Mouse (Mus musculus) midbrain, embryonic 13.5 days (tissue): ENCODE measurements at regions not wholly inside any gene's neighbourhood (a gene's known extent, or its start where the extent isn't known, plus 50 kb on each side); places are given as distances from the start of the nearest gene placed in this dataset.

ENCODE experiments used
- ATAC-seq: fragments of 200-750 bp; cut with Nextera tagmentation; 2 replicates; pipeline ENCODE4 v1.8.0; 2017; ENCODE audit warnings: mild to moderate bottlenecking, moderate TSS enrichment, moderate library complexity
- H3K27ac ChIP-seq: fragments of 300-500 bp; sonication (generic); 2 replicates; pipeline ENCODE4 v1.5.1; 2015; ENCODE audit warnings: inconsistent platforms, mild to moderate bottlenecking, moderate library complexity
- H3K27me3 ChIP-seq: fragments of 300-500 bp; sonication (generic); 2 replicates; pipeline ENCODE4 v1.6.1; 2015; ENCODE audit warnings: mild to moderate bottlenecking, inconsistent platforms
- H3K36me3 ChIP-seq: fragments of 300-500 bp; sonication (generic); 2 replicates; pipeline ENCODE4 v1.6.1; 2015; ENCODE audit warnings: mild to moderate bottlenecking, inconsistent platforms
- H3K4me1 ChIP-seq: fragments of 300-500 bp; sonication (generic); replicated peaks from 2 replicates; pipeline ENCODE4 v1.6.1; 2015; ENCODE audit warnings: inconsistent platforms
- H3K4me2 ChIP-seq: fragments of 300-500 bp; sonication (generic); replicated peaks from 2 replicates; pipeline ENCODE4 v1.6.1; 2015; ENCODE audit warnings: moderate library complexity, mild to moderate bottlenecking, inconsistent platforms
- H3K4me3 ChIP-seq: fragments of 300-500 bp; sonication (generic); replicated peaks from 2 replicates; pipeline ENCODE4 v1.5.1; 2015; ENCODE audit warnings: mild to moderate bottlenecking, inconsistent platforms
- H3K9ac ChIP-seq: fragments of 300-500 bp; sonication (generic); replicated peaks from 2 replicates; pipeline ENCODE4 v1.6.1; 2015; ENCODE audit warnings: mild to moderate bottlenecking, inconsistent platforms
- H3K9me3 ChIP-seq: fragments of 300-500 bp; sonication (generic); 2 replicates; pipeline ENCODE4 v1.6.1; 2016; ENCODE audit warnings: mild to moderate bottlenecking, inconsistent platforms
- whole genome bisulfite sequencing: fragments of 180-500 bp; shearing (Covaris S2); methylation state at CpG from one replicate; pipeline ENCODE4 v1.1.7; 2015; 5-methylcytosine and 5-hydroxymethylcytosine counted together

DNA sequence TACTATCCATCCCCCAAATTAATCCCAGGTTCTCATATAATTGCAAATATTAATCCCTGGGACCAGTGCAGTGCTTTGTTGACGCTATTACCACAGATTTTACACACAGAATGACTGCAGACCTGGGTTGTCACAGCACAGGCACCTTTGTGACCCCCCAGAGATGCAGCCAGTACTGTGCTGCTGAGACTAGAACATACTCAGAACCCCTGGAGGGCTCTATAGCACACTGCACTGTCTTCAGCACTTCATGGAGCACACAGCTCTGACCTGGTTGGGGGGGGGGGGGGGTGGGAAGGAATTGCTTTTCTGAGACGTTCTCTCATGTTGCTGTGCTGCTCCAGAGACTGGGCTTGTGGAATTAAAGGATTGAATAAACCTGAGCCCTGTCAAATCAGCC is 154.9 kb upstream of the Gm34302 start:
- H3K4me2 ChIP-seq = no peak overlapping the region
- H3K4me3 ChIP-seq = no peak overlapping the region
- H3K27ac ChIP-seq = no peak overlapping the region
- no peaks in the 10 kb centered on the region for H3K36me3 ChIP-seq
- peak; percentile 73 for ATAC-seq
- WGBS = 29% methylated on average over 2 of the region's 2 CpGs
- no peaks in the 10 kb centered on the region for H3K27me3 ChIP-seq
- no peak overlapping the region for H3K9ac ChIP-seq
- 0 out of 2 replicates have a peak, but pooled peaks cover 3% of the 10 kb centered on the region for H3K4me1 ChIP-seq
- no peaks in the 10 kb centered on the region for H3K9me3 ChIP-seq

DNA sequence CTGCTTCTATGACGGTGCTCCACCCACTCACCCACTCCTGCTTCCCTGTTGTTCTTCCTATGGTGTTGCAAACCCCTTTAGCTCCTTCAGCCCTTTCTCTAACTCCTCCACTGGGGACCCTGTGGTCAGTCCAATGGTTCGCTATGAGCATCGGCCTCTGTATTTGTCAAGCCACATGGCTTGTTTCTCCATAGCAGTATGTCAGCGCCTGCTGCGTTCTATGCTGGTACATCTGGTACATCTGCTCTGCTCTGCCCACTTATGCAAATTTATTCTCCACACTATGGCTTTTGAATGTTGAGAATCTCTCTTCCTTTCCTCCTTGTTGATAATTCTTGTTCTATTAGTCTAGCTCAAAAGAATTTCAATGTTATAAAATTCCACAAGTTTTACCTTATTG is 154.2 kb upstream of the Gm34302 start:
- ATAC-seq = peak; percentile 63; the same call in 1 of the 2 replicates
- WGBS = 63% methylated on average over 5 of the region's 5 CpGs

DNA sequence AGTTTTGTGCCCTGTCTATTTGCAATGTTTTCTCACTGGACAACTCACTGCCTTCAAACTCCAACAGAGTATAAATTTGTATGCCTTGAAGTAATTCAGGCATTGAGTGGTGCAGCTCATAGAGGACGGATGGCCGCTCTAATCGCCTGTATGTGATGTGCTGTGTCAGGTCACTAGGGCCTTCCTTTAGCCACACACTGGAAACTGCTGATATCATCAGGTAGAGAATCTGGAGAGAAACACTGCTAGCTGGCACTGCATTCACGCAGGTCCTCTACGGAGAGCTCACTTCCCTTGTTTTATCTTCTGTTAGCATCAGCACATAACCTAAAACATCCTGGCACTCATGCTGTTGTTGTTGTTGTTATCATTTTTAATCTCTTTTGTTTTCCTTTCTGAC is 144.0 kb upstream of the Gm34302 start:
- H3K9ac ChIP-seq = no peak overlapping the region
- H3K4me2 ChIP-seq = no peak overlapping the region
- H3K36me3 ChIP-seq = no peaks in the 10 kb centered on the region
- WGBS = 77% methylated on average over 5 of the region's 5 CpGs
- H3K4me1 ChIP-seq = peaks cover 5% of the 10 kb centered on the region
- H3K27ac ChIP-seq = no peak overlapping the region
- no peak overlapping the region for H3K4me3 ChIP-seq
- no peaks in the 10 kb centered on the region for H3K9me3 ChIP-seq
- ATAC-seq = no peak
- H3K27me3 ChIP-seq = no peaks in the 10 kb centered on the region

More for the DNA sequence above, 154.2 kb upstream of the Gm34302 start:
- Histone ChIP-seq H3K36me3 (no peaks in the 10 kb centered on the region), H3K9ac (no peak overlapping the region), H3K9me3 (no peaks in the 10 kb centered on the region), H3K27me3 (no peaks in the 10 kb centered on the region), H3K4me1 (0 out of 2 replicates have a peak, but pooled peaks cover 3% of the 10 kb centered on the region), H3K4me2 (no peak overlapping the region), H3K27ac (no peak overlapping the region), H3K4me3 (no peak overlapping the region)

DNA sequence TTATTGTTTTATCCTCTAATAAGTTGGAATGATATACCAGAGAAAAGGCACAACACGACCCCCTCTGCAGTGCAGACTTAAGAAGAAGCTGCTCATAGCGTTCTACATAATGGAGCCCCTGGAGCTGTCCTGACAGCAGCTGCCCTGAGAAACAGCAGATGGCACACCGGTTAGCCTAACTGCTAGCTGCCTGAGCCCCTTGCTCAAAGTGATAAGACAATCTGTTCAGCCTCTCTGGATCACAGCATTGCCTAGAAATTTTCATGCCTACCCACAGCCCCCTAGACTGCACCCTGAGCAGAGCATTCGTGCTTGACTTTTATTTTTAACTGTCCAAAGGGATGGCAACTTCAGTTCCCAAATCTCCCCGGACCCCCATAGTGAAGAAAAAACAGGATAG is 132.4 kb upstream of the Gm34302 start:
- H3K9ac ChIP-seq = no peak overlapping the region
- no peak overlapping the region for H3K4me2 ChIP-seq
- no peaks in the 10 kb centered on the region for H3K9me3 ChIP-seq
- H3K36me3 ChIP-seq = no peaks in the 10 kb centered on the region
- peaks cover 22% of the 10 kb centered on the region for H3K4me1 ChIP-seq
- peak; percentile 85 for ATAC-seq
- no peak overlapping the region for H3K4me3 ChIP-seq
- H3K27ac ChIP-seq = no peak overlapping the region
- H3K27me3 ChIP-seq = no peaks in the 10 kb centered on the region
- 28% methylated on average over 5 of the region's 5 CpGs for WGBS

DNA sequence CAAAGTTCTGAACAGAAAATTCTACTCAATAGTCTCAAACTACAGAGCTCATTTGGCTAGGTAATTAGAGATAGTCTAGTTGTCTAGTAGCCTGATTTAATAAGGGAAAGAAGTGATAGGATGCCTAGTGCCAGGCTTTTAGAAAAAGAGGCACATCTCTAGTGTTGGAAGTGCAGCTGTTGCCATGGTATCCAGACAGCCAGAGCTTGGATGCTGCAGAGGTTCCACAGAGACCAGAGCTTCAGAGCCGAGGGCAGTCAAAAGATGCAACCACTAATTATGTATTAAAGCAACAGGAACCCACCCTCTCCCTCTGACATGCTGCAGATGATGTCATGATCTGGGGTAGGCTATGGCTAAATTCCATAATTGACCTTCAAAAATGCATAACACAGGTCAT is 130.0 kb upstream of the Gm34302 start:
- no peak overlapping the region for H3K4me3 ChIP-seq
- no peak overlapping the region for H3K4me2 ChIP-seq
- peaks cover 37% of the 10 kb centered on the region for H3K4me1 ChIP-seq
- 16% methylated on average over 1 of the region's 1 CpGs for WGBS
- no peaks in the 10 kb centered on the region for H3K27me3 ChIP-seq
- no peaks in the 10 kb centered on the region for H3K9me3 ChIP-seq
- H3K27ac ChIP-seq = no peak overlapping the region
- no peak overlapping the region for H3K9ac ChIP-seq
- peak; percentile 71 for ATAC-seq
- no peaks in the 10 kb centered on the region for H3K36me3 ChIP-seq

DNA sequence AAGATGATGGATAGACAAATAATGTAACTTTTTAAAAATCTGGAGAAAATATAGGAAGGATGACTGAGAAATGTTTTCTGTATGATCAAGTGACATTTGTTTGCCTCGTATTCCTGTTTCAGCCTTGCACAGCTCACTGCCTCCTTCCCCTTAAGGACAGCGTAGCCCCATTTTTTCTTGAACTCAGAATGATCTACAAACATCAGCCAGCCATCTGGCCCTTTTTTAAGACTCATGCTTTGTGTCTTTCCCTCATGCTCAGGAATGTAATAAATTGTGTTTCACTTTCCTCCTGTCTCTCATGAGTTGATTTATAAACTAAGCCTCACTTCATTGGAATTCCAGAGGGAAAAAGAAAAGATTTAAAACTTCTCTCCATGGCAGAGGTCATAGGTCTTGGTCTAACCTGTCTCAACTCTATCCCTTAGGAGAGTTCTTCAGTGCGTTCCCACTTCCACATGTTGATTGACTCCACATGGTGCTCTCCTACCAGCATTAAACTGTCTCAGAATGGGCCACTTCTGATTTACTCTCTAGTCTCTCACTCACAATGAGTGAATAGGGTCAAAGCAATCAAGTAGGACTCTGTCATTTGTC is 129.2 kb upstream of the Gm34302 start:
- no peak for ATAC-seq
- H3K4me3 ChIP-seq = no peak overlapping the region
- H3K36me3 ChIP-seq = no peaks in the 10 kb centered on the region
- H3K27ac ChIP-seq = no peak overlapping the region
- H3K9me3 ChIP-seq = no peaks in the 10 kb centered on the region
- H3K27me3 ChIP-seq = no peaks in the 10 kb centered on the region
- no peak overlapping the region for H3K9ac ChIP-seq
- no peak overlapping the region for H3K4me2 ChIP-seq
- H3K4me1 ChIP-seq = peaks cover 37% of the 10 kb centered on the region
- 83% methylated on average over 3 of the region's 3 CpGs for WGBS

DNA sequence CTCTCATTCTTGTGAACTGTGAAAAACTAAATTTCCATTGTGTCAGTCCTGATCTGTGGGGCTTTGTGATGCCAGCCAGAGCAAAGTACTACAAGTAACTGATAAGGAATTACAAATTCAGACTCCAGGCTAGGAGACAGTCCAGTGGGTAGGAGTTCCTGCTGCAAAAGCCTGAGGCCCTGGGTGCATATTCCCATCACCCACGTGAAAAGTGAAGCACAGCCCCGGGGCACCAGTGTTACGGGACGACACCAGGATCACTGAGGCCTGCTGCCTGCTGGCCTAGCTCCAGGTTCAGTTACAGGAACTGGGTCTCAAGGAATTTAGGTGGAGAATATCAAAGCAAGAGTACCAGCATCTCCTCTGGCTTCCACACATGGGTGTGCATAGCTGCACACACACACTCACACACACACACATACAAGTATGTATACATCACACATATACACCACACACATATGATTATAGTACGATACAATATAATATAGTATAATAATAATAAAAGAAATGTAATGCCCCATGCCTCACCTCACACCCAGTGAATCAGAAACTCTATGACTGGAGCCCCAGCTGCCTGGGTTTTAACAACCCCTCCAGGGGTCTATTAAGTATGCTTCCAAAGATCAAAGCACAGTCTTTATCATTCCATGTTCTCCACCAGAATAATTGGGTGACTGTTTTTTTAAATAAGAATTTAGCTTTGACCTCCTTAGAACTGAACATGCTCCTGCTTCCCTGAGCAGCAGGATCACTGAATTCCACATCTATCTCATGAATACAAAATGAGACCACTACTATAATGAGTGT is 126.6 kb upstream of the Gm34302 start:
- H3K4me2 ChIP-seq = no peak overlapping the region
- H3K9me3 ChIP-seq = no peaks in the 10 kb centered on the region
- no peak overlapping the region for H3K4me3 ChIP-seq
- peaks cover 32% of the 10 kb centered on the region for H3K4me1 ChIP-seq
- ATAC-seq = peak; percentile 75
- no peak overlapping the region for H3K9ac ChIP-seq
- H3K36me3 ChIP-seq = no peaks in the 10 kb centered on the region
- WGBS = 43% methylated on average over 5 of the region's 5 CpGs
- H3K27ac ChIP-seq = 0 out of 2 replicates have a peak overlapping the region, but pooled peaks have one; percentile 14
- H3K27me3 ChIP-seq = no peaks in the 10 kb centered on the region

DNA sequence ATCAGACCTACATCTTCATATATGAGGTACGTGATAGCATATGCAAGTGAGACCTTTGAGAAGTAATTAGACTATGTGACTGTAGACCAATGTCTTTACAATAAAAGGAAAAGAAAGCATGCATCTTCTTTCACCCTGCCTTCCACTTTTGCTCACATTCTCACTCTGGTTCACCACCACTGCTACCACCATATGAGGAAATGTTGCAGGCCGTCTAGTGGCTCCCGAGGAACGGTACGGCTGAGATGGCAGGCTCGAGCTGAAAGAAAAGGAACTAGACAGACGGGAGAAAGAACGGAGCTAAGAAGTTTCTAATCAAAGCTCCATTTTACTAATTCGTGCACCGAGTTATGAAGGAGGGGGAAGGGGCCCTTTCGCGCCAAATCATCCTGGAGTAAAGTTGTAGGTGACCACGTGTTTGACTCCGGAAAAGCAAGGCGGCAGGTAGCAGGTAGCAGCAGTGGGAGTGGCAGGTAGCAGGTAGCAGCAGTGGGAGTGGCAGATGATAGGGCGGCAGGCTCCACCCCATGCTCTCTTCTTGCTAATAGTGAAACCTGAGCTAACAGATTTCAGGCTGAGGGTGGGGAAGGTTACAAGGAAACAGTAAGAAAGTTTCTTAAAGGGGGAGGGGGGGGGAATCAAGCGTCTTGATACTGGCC is 125.9 kb upstream of the Gm34302 start:
- H3K4me2 ChIP-seq = no peak overlapping the region
- no peak for ATAC-seq
- H3K27me3 ChIP-seq = no peaks in the 10 kb centered on the region
- H3K4me3 ChIP-seq = no peak overlapping the region
- no peaks in the 10 kb centered on the region for H3K36me3 ChIP-seq
- no peak overlapping the region for H3K27ac ChIP-seq
- WGBS = 34% methylated on average over 17 of the region's 17 CpGs
- peaks cover 27% of the 10 kb centered on the region for H3K4me1 ChIP-seq
- no peak overlapping the region for H3K9ac ChIP-seq
- no peaks in the 10 kb centered on the region for H3K9me3 ChIP-seq

DNA sequence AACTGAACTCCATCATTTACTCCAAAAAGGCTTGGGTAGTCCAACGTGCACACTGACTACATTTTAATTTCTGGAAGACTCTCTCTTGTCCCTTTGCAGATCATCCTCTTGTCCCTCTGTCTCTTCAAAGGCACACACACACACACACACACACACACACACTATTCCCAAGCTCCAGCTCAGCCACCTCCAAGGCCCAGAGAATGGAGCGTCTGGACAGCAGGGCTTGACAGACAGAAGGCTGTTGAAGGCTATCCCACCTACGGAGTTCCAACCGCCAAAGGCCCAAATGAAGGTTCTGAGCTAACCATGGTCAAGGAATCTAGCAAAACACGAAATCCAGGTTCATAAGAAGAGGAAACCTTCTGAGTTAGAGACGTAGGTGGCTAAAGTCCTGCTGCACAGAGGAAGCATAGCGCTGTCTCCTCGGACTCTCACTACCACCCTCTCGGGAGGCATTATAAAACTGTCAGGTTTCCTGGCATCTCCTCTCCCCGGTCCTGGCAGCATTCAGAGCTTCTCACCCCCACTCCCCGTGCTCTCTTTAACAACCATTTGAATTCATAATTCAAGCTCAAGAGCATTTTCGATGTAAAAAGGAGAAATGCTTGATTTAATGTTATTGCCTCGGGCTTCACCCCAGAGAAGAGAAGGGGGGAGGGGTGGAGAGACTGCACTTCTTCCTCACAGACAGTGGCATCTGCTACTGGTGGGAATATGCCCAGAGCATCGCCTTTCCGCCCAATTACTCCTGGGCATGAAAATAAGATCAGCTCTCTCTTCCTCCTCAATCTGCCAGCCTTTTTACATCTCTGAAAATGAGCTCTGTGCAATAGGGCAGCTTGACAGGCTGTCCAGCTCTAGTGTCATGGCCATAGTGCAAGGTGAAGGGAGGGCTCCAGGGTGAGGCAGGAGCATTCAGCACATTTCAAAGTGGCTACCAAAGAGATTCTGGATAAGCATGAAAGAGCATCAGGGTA is 99.3 kb upstream of the Gm34302 start:
- Histone ChIP-seq H3K9me3 (no peaks in the 10 kb centered on the region), H3K4me1 (peaks cover 22% of the 10 kb centered on the region; the same call in 1 of the 2 replicates), H3K27ac (no peak overlapping the region), H3K9ac (no peak overlapping the region), H3K4me2 (no peak overlapping the region), H3K27me3 (no peaks in the 10 kb centered on the region), H3K36me3 (no peaks in the 10 kb centered on the region), H3K4me3 (no peak overlapping the region)
- ATAC-seq = peak; percentile 60
- WGBS = 74% methylated on average over 15 of the region's 15 CpGs

DNA sequence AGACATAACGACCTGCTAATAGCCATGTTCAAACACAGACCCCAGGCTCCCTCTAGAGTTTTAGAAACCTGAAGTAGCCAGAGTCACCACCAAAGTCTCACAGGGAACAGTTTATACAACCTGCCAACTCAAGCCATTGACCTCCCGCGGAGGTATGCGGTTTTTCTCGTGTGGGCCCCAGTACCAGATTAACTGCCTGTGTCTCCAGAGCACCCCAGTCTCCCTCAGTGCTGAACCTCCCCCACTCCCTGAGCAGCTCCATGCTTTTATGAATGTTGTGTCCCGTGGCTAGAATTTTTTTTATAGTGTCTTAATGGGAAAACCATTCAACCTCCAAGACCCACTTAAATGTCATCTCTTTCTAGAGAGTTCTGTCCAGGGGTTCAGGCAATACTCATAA is 98.5 kb upstream of the Gm34302 start:
- 64% methylated on average over 6 of the region's 6 CpGs for WGBS
- Histone ChIP-seq H3K36me3 (no peaks in the 10 kb centered on the region), H3K9me3 (no peaks in the 10 kb centered on the region), H3K27me3 (no peaks in the 10 kb centered on the region), H3K4me2 (no peak overlapping the region), H3K4me3 (no peak overlapping the region), H3K4me1 (peaks cover 22% of the 10 kb centered on the region; the same call in 1 of the 2 replicates), H3K9ac (no peak overlapping the region), H3K27ac (no peak overlapping the region)
- ATAC-seq = no peak

DNA sequence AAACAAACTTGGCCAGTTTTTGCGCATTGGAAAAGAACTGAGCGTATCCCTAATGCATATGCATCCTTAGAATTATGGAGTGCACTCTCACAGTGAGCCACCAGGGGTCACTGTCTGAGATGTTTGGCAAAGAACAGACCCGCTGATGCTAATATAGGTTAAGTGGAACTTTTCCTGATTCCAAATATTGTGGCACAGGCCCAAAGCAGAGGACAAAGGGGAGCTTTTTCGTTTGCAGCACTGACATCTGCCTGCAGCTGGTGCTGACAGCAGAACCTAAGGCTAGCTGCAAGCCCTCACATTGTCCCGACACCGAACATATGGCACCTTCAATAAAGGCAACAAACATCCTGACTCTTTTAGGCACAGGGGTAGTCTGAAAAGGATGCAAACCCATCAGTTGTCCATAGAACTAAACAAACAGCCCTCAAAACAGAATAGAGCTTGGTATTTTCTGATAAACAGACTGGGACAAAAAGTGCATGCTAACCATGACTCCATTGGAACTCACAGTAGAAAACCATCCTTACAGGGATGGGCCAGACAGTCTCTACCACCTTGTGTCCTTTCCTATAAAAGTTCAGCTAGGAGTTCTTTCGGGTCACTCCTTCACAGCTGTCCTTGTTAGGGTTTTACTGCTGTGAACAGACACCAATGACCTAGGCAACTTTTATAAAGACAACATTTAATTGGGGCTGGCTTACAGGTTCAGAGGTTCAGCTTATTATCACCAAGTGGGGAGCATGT is 87.1 kb upstream of the Gm34302 start:
- ATAC-seq = peak; percentile 57
- 57% methylated on average over 7 of the region's 7 CpGs for WGBS
- no peaks in the 10 kb centered on the region for H3K27me3 ChIP-seq
- no peaks in the 10 kb centered on the region for H3K9me3 ChIP-seq
- H3K4me3 ChIP-seq = no peak overlapping the region
- no peak overlapping the region for H3K4me2 ChIP-seq
- no peak overlapping the region for H3K27ac ChIP-seq
- H3K36me3 ChIP-seq = no peaks in the 10 kb centered on the region
- H3K9ac ChIP-seq = no peak overlapping the region
- H3K4me1 ChIP-seq = peaks cover 5% of the 10 kb centered on the region; the same call in 1 of the 2 replicates
